Mouse (Mus musculus) lung, embryonic 14.5 days (tissue): ENCODE data around the gene Gabarapl1. TPM values are rescaled to one million over a fixed set of nuclear protein-coding genes. Genes with fewer than 3 reads are reported as not detected.
A peak's percentile ranks its signal among the peaks of the same experiment; 100 is the strongest.

ENCODE experiments used
- ATAC-seq: fragments of 200-750 bp; cut with Nextera tagmentation; 2 replicates; pipeline ENCODE4 v1.8.0; 2017; ENCODE audit warnings: mild to moderate bottlenecking, moderate TSS enrichment, moderate library complexity; ENCODE audit not compliant: insufficient read depth
- DNase-seq: peaks from one replicate; pipeline ENCODE4 v3.0.0-alpha.2; 2015
- H3K27ac ChIP-seq: fragments of 300-500 bp; sonication (generic); 2 replicates; pipeline ENCODE4 v1.5.1; 2014; ENCODE audit warnings: low read depth, mild to moderate bottlenecking, moderate library complexity
- H3K27me3 ChIP-seq: fragments of 300-500 bp; sonication (generic); 2 replicates; pipeline ENCODE4 v1.6.1; 2014; ENCODE audit warnings: low read length, control low read depth; ENCODE audit not compliant: insufficient read depth
- H3K36me3 ChIP-seq: fragments of 300-500 bp; sonication (generic); 2 replicates; pipeline ENCODE4 v1.6.1; 2014; ENCODE audit warnings: control low read depth; ENCODE audit not compliant: insufficient read depth
- H3K4me1 ChIP-seq: fragments of 300-500 bp; sonication (generic); 2 replicates; pipeline ENCODE4 v1.6.1; 2014; ENCODE audit warnings: antibody characterized with exemption, control low read depth; ENCODE audit not compliant: insufficient read depth
- H3K4me2 ChIP-seq: fragments of 300-500 bp; sonication (generic); 2 replicates; pipeline ENCODE4 v1.6.1; 2014; ENCODE audit warnings: mild to moderate bottlenecking
- H3K4me3 ChIP-seq: fragments of 300-500 bp; sonication (generic); 2 replicates; pipeline ENCODE4 v1.5.1; 2014; ENCODE audit warnings: low read depth, low read length
- H3K9ac ChIP-seq: fragments of 300-500 bp; sonication (generic); 2 replicates; pipeline ENCODE4 v1.6.1; 2014
- H3K9me3 ChIP-seq: fragments of 300-500 bp; sonication (generic); 2 replicates; pipeline ENCODE4 v1.6.1; 2016; ENCODE audit warnings: low read depth, low read length, control low read depth
- CTCF ChIP-seq: IDR thresholded peaks from 2 replicates; pipeline ENCODE4 v1.5.1; 2016; ENCODE audit warnings: antibody characterized with exemption, low read depth
- WGBS: fragments of 180-500 bp; shearing (Covaris S2); extraction: QIAGEN DNeasy Blood & Tissue Kit; methylation state at CpG from one replicate; pipeline ENCODE4 v1.1.7; 2014; 5-methylcytosine and 5-hydroxymethylcytosine counted together
- polyA plus RNA-seq: library from polyadenylated mRNA; unstranded; fragments of >200 nt; fragmentation: Nextera tagmentation; extraction: Ambion mirVana; gene quantifications from 2 replicates; pipeline ENCODE4 v1.2.1, GENCODE M21; 2014

The Gabarapl1 gene
- polyA plus RNA-seq, 1 experiment from 2014 or later, result 12.4 TPM

GRCm38 (mm10) chr6:129548009-129548408 is 15.0 kb downstream of the Gabarapl1 start:
- Histone ChIP-seq H3K9me3 (no peaks in the 10 kb centered on the region), H3K4me3 (no peak overlapping the region), H3K27ac (no peak overlapping the region), H3K27me3 (no peaks in the 10 kb centered on the region), H3K36me3 (no peaks in the 10 kb centered on the region), H3K9ac (no peak overlapping the region), H3K4me2 (no peak overlapping the region), H3K4me1 (no peaks in the 10 kb centered on the region)
- 58% methylated on average over 3 of the region's 3 CpGs for WGBS
- no peak for TF ChIP-seq CTCF
- DNase-seq (no peak), ATAC-seq (no peak)

- no peak overlapping the region for H3K4me2 ChIP-seq
- no peaks in the 10 kb centered on the region for H3K4me1 ChIP-seq
- H3K4me3 ChIP-seq, result no peak overlapping the region
- ATAC-seq (no peak; the same call in 1 of the 2 replicates), DNase-seq (peak; percentile 13)
- H3K9ac ChIP-seq, result no peak overlapping the region
- TF ChIP-seq CTCF, result no peak
- no peaks in the 10 kb centered on the region for H3K9me3 ChIP-seq
- H3K27me3 ChIP-seq, result no peaks in the 10 kb centered on the region
- H3K27ac ChIP-seq, result no peak overlapping the region
- no peaks in the 10 kb centered on the region for H3K36me3 ChIP-seq
Observed at GRCm38 (mm10) chr6:129557298-129558023, 24.5 kb downstream of the Gabarapl1 start.

- Histone ChIP-seq H3K4me2 (no peak overlapping the region), H3K9me3 (no peaks in the 10 kb centered on the region), H3K36me3 (no peaks in the 10 kb centered on the region), H3K4me1 (no peaks in the 10 kb centered on the region), H3K27ac (no peak overlapping the region), H3K4me3 (no peak overlapping the region), H3K27me3 (no peaks in the 10 kb centered on the region), H3K9ac (no peak overlapping the region)
- 18% methylated on average over 12 of the region's 12 CpGs for WGBS
- ATAC-seq (peak; percentile 90), DNase-seq (peak; percentile 89)
- peak; percentile 94 for TF ChIP-seq CTCF
Observed at GRCm38 (mm10) chr6:129558946-129559640, 26.1 kb downstream of the Gabarapl1 start.

GRCm38 (mm10) chr6:129559641-129560027 is 26.7 kb downstream of the Gabarapl1 start:
- Histone ChIP-seq H3K4me2 (no peak overlapping the region), H3K4me1 (no peaks in the 10 kb centered on the region), H3K9me3 (no peaks in the 10 kb centered on the region), H3K27ac (no peak overlapping the region), H3K36me3 (no peaks in the 10 kb centered on the region), H3K27me3 (no peaks in the 10 kb centered on the region), H3K4me3 (no peak overlapping the region), H3K9ac (no peak overlapping the region)
- ATAC-seq (0 out of 2 replicates have a peak, but pooled peaks have one; percentile 36), DNase-seq (no peak)
- no peak for TF ChIP-seq CTCF
- 56% methylated on average over 4 of the region's 4 CpGs for WGBS

GRCm38 (mm10) chr6:129565257-129565656 is 32.3 kb downstream of the Gabarapl1 start:
- H3K27ac ChIP-seq, result no peak overlapping the region
- TF ChIP-seq CTCF, result no peak
- no peak overlapping the region for H3K4me2 ChIP-seq
- H3K4me1 ChIP-seq, result no peaks in the 10 kb centered on the region
- no peaks in the 10 kb centered on the region for H3K36me3 ChIP-seq
- DNase-seq (no peak), ATAC-seq (no peak)
- no peak overlapping the region for H3K4me3 ChIP-seq
- H3K9me3 ChIP-seq, result no peaks in the 10 kb centered on the region
- no peak overlapping the region for H3K9ac ChIP-seq
- no peaks in the 10 kb centered on the region for H3K27me3 ChIP-seq
- 72% methylated on average over 2 of the region's 2 CpGs for WGBS

GRCm38 (mm10) chr6:129575315-129575714 is 42.4 kb downstream of the Gabarapl1 start:
- peak; percentile 23; the same call in 1 of the 2 replicates for TF ChIP-seq CTCF
- H3K4me3 ChIP-seq, result no peak overlapping the region
- WGBS, result 16% methylated on average over 2 of the region's 2 CpGs
- no peaks in the 10 kb centered on the region for H3K27me3 ChIP-seq
- DNase-seq (peak; percentile 50), ATAC-seq (peak; percentile 56; the same call in 1 of the 2 replicates)
- no peaks in the 10 kb centered on the region for H3K9me3 ChIP-seq
- H3K9ac ChIP-seq, result no peak overlapping the region
- no peak overlapping the region for H3K4me2 ChIP-seq
- no peak overlapping the region for H3K27ac ChIP-seq
- no peaks in the 10 kb centered on the region for H3K36me3 ChIP-seq
- H3K4me1 ChIP-seq, result no peaks in the 10 kb centered on the region

- no peaks in the 10 kb centered on the region for H3K27me3 ChIP-seq
- H3K4me2 ChIP-seq, result no peak within 1 kb of the TSS
- no peak within 1 kb of the TSS for H3K27ac ChIP-seq
- TF ChIP-seq CTCF, result no peak
- H3K9me3 ChIP-seq, result no peaks in the 10 kb centered on the region
- no peak for DNase-seq
- no peaks in the 10 kb centered on the region for H3K36me3 ChIP-seq
- no peak within 1 kb of the TSS for H3K9ac ChIP-seq
- no peak within 1 kb of the TSS for H3K4me3 ChIP-seq
- H3K4me1 ChIP-seq, result no peaks in the 10 kb centered on the region
- no peak for ATAC-seq
- 94% methylated on average over 8 of the region's 8 CpGs for WGBS
Observed at GRCm38 (mm10) chr6:129577605-129578004, 44.6 kb downstream of the Gabarapl1 start, which contains the start of gene Klre1. Gene Klre1 (plus strand): TSS chr6:129577905.
